Mouse (Mus musculus) adrenal gland (tissue): ENCODE results near the gene Ros1.

Experiments used
- intact Hi-C: fragments of 180-260 bp; cut with DNase I; formaldehyde crosslinking; loops from one replicate; pipeline ENCODE4 v1.15.1; 2025
- long read RNA-seq, 2 experiments: library from polyadenylated mRNA; unstranded; transcript quantifications; one replicate each; pipeline ENCODE4 v2.0.0; 2020; ENCODE audit warnings: borderline replicate concordance in 1 of 2; ENCODE audit not compliant: insufficient replicate concordance in 1 of 2

The Ros1 gene
- long read RNA-seq, experiment 1, partial matches to known transcripts: 0 of 1 reads
- long read RNA-seq, experiment 1, other reads (novel, unspliced or antisense): 1 of 1 reads
- long read RNA-seq, experiment 2: 0 reads

- intact Hi-C loops: no loop called here
Measured at GRCm38 (mm10) chr10:52194957-52195852, at the start of gene Ros1. Gene Ros1, minus strand, starts transcription at chr10:52195244.

- intact Hi-C loops: no loop called here
Measured at GRCm38 (mm10) chr10:52242680-52243323, 47.8 kb upstream of the Ros1 start.

GRCm38 (mm10) chr10:52242015-52242414 is 47.0 kb upstream of the Ros1 start:
- intact Hi-C loops: no loop called here

- intact Hi-C loops: loop anchor here (2.0 kb wide), 1 partner anchor 95 kb away; no protein-coding TSS in a partner anchor
Measured at GRCm38 (mm10) chr10:52235461-52235860, 40.4 kb upstream of the Ros1 start.

DNA sequence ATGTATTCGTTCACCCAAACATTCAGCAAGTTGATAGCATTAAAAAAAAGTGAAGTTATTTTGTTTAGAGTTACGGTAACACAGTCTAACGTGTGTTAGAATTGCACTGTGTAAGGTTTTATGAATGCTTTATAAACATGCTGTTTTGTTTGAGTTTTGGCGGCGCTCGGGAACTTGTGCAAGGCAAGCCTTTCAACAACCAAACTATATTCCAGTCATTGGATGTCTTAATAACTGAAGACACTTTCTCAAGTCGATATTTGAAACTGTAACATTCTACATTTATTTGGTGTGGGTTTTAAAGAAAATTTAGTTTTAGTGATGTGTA is 39.6 kb upstream of the Ros1 start:
- intact Hi-C loops: loop anchor here (2.0 to 5.0 kb wide), 2 partner anchors 96 to 148 kb away; partner anchors contain the start of gene Gopc

- intact Hi-C loops: loop anchor here (2.0 to 5.0 kb wide), 2 partner anchors 97 to 148 kb away; partner anchors contain the start of gene Gopc
Measured at GRCm38 (mm10) chr10:52233969-52234653, 39.1 kb upstream of the Ros1 start.

- intact Hi-C loops: loop anchor here (5.0 kb wide), 1 partner anchor 149 kb away; the partner anchor contains the start of gene Gopc
Measured at GRCm38 (mm10) chr10:52233301-52233968, 38.4 kb upstream of the Ros1 start, which contains the start of gene Dcbld1. Gene Dcbld1, plus strand, starts transcription at chr10:52233619.

GRCm38 (mm10) chr10:52232196-52233176 is 37.4 kb upstream of the Ros1 start:
- intact Hi-C loops: loop anchor here (5.0 kb wide), 1 partner anchor 150 kb away; the partner anchor contains the start of gene Gopc

GRCm38 (mm10) chr10:52219600-52219999 is 24.6 kb upstream of the Ros1 start:
- intact Hi-C loops: loop anchor here (5.0 kb wide), 2 partner anchors 113 to 168 kb away; partner anchors contain the start of gene Nepn

DNA sequence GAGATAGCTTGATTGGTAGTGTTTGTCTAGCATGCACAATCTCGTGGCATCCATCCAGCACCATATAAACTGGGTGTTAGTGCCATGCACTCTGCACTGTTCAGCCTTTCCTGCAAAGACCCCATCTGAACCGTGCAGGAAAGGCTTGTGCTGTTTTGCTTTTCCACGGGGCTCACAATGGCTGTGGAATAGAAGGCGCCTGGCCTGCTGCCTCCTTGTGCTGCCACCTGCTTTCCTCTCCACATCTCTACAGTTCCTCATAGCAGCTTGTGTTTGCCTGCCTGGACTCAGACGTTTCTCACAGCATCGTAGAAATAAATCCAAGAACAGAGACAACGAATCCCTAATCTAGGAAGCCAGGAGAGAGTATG is 22.5 kb upstream of the Ros1 start:
- intact Hi-C loops: loop anchor here (5.0 kb wide), 2 partner anchors 115 to 170 kb away; partner anchors contain the start of gene Nepn

DNA sequence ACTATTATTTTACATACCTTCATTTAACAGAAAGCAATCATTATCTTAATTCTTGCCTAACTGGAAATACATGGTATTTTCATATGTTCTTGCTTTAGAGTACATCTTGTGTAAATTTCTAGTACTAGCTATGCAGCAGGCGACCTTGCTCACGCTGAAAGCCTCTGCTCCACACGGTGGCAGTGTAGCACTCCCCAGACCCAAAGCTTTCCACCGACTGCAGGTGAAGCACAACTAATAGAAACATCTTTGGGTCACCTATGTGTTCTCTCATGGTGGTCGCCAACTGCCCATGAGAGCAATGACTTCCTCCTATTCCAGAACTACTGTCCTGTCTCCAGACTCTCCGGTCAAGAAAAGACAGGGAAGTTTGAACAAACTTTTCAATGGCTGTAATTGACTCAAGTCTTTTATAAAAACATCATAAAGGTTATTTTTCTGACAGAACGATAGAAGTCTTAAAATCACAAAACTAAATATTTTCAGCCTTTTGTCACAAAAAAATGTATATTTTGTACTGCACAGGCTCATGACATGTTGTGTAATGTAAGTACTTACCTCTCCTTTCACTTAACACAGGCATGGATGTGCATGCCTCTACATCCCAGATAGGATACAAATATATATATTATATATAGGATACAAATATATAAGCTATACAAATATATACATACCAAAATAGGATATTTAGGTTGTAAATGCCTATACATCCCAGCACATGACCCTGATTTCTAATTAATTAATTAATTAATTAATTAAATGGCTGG is 21.9 kb upstream of the Ros1 start:
- intact Hi-C loops: loop anchor here (5.0 kb wide), 2 partner anchors 115 to 170 kb away; partner anchors contain the start of gene Nepn

DNA sequence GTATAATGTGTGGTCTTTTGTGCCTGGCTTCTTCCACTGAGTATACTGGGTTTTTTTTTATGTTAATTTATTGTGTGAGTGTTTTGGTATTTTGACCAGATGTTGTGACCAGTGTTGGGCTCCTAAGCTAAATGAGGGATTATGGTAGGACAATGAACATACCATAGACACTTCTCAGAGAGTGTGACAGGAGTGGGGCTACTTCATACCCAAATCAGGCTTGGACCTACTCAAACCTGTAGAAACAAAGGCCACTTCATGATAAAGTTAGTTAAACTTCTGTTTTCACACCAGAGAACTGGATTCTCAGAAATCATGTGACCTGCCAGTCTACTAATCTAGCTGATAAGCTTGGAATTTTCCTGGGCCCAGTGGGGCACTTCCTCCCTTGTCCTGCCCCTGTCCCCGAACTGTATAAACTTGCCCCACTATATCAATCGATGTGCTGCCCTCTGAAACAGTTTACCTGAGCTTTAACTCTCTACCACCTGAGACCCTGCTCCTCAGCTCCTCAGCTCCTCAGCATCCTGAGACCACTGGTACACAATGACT is 20.3 kb upstream of the Ros1 start:
- intact Hi-C loops: loop anchor here (5.0 kb wide), 2 partner anchors 117 to 172 kb away; partner anchors contain the start of gene Nepn

GRCm38 (mm10) chr10:52204006-52204405 is 9.0 kb upstream of the Ros1 start:
- intact Hi-C loops: no loop called here

DNA sequence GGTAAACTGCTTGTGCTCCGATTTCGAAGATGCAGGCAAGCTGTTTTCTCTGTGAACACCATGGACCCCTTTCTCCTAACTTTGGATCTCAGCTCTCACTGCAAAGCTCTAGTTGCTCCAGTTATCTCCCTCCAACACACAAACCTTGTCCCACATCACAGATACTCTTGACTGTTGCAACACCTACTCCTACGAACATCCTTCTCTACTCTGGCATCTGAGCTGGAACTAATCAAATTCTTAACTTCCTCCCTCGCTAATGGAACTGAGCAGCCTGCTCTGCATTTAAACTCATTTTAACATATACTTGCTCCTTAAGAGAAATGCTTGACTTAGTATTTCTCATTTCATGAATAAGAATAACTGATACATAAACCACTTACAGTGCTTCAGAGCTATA is 9.1 kb downstream of the Ros1 start:
- intact Hi-C loops: no loop called here

DNA sequence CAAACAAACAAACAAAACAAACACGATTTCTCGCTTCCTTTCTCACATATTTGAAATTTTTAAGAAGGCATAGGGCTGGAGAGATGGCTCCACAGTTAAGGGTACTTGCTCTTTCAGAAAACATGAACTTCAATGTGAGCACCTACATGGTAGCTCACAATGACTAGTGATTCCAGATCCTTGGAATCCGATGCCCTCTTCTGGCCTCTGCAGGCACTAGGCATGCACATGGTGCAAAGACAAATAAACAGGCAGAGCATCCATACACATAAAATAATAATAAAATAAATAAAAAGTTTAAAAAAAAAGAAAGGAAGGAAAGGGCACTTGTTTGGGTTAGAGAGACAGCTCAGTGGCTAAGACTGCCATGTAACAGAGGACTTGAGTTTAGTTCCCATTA is 12.2 kb downstream of the Ros1 start:
- intact Hi-C loops: no loop called here

DNA sequence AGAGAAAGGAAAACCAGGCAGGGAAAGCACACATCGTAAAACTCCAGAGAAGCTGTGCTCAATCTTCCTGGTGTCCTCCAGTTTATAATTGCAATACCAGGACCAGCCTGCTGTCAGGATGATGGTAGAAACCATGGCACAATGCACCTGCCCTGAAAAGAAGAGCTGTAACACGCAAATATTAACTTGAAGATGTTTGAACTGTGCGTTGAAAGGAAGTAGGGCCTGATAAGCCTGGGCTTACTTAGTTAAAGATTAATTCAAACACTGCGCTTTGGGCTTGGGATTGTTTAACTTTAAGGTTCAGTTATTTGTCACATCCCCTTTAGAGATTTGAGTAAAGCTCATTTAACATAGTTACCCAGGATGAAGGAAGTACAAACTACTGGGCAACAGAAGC is 20.7 kb downstream of the Ros1 start:
- intact Hi-C loops: no loop called here

DNA sequence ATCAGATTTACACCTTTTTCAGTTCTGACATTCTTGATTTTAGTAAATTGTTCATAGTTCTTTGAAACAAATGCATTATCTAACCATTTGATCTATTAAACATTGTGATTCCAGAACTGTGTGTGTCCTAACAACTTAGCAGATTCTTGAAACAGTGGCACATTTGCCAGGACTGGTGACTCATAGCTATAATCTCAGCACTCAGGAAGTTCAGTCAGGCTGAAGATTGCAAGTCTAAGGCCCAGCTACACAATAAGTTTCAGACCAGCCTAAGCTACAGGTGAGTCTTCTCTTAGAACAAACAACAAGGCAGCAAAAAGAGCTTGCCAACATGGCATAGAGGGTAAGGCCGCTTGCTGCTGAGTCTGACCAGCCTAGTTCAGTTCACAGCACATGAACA is 24.6 kb downstream of the Ros1 start:
- intact Hi-C loops: no loop called here

DNA sequence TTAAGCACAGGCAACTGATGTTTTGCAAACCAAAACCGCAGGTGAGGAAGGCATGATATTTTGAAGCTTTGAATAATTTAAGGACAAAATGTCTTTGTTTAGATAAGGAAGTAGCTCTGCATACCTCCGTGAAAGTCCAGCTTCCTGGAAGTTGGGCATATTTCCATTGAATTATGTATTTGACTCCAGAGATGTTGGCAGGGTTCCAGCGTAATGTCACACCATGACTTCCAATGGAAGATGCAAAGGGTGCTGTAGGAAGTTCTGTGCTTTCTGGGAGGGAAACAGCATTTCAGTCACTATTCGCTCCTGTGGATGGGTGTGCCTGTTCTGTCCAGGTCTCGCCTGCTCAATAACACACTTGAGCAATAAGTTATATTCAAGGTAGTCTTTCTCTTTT is 25.2 kb downstream of the Ros1 start:
- intact Hi-C loops: no loop called here
